Mouse (Mus musculus): ENCODE data around the gene Wdr20. TPM values are rescaled to one million over a fixed set of nuclear protein-coding genes. Genes with fewer than 3 reads are reported as not detected.

Wdr20 gene
- total and polyA plus RNA-seq, 2 experiments from 2014 or later = 12.1 to 36.9 TPM

DNA sequence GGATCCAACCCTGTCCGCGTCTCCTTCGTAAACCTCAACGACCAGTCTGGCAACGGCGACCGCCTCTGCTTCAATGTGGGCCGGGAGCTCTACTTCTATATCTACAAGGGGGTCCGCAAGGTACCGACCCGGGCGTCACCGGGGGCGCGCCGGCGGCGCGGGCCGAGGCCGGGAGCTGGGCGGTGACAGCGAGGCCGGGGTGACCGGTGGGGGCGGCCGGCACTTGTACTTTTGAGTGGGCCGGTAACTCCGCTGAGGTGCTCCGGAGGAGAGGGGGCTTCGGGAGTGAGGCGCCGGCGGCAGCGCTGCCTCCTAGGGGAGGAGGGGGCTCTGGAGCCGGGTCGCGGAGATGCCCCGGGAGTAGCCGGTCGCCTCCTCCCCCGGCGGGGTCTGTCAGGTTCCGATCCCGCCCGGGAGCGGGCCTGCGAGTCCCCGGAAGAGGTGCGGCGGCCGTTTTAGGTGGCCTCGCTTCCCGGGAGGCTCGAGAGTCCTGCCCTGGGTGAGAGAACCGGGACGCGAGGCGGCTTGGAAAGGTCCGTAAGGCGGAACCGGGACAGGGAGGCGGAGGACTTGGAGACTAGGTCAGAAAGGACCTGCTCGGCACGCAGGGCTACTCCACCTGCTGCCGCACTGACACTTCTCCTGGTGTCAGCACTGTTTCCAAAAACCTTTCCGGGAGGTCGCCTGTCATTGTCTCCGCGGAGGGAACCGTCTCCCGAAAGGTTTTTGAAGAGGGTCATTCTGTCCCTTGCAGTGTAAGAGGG, 596 bp downstream of the Wdr20 start:
- peak overlapping the region; percentile 79 for H3K4me3 ChIP-seq (ENCODE audit: low read depth, low read length)
- TF ChIP-seq EP300 (IDR thresholded peaks at IDR 0.05; ENCODE audit: low read depth) (no peak), CTCF (IDR thresholded peaks at IDR 0.05; ENCODE audit: low read depth) (no peak)
- no peaks in the 10 kb centered on the region for H3K36me3 ChIP-seq (replicated peaks; ENCODE audit: control insufficient read depth, insufficient read depth, low read length)
- DNase-seq (ENCODE audit: low spot score) = no peak
- H3K27ac ChIP-seq (ENCODE audit: low read depth) = peak overlapping the region; percentile 70
- no peaks in the 10 kb centered on the region for H3K27me3 ChIP-seq (ENCODE audit: control insufficient read depth, insufficient read depth, low read length)
- no peaks in the 10 kb centered on the region for H3K9me3 ChIP-seq (replicated peaks; ENCODE audit: control insufficient read depth, low read length)
- peak; percentile 26 for ATAC-seq (ENCODE audit: insufficient read depth, low read depth)
- peak overlapping the region; percentile 89 for H3K4me2 ChIP-seq (ENCODE audit: low read depth, low read length)
- H3K4me1 ChIP-seq (ENCODE audit: control insufficient read depth, insufficient read depth) = peaks cover 8% of the 10 kb centered on the region
- H3K9ac ChIP-seq (replicated peaks; ENCODE audit: low read depth, low read length) = peak overlapping the region; percentile 86
- under 1% methylated on average over 70 of the region's 72 CpGs for WGBS

DNA sequence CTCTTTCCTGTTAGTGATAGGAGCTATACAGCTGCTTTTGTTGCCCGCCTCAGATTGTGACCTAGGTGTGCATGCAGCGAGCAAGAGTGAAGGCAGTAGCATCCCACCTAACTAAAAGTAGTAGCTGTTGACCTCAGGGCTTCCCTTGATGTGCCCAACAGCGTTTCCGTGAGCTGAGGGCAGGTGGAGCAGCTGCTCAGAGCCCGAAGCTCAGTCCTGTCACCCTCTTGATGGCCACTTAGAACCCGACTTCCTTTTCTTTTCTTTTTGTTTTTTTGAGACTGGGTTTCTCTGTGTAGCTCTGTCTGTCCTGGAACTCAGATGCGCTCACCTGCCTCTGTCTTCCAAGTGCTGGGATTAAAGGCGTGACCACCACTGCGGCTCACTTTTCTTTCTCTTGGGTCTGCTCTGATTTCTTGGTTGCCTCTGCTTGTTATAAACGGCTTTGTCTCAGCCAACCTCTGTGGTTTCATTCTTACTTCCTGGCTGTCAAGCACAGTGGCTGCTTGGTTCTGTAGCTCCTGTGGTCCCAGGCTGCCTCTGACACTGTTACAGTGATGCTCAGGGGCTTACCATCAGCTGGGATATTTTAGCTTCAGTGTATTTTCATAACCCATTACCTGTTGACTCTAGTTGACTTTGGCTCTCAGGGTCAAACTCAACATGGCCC, 13.2 kb downstream of the Wdr20 start:
- no peak overlapping the region for H3K4me3 ChIP-seq (ENCODE audit: low read depth, low read length)
- H3K9me3 ChIP-seq (replicated peaks; ENCODE audit: control insufficient read depth, low read length) = no peaks in the 10 kb centered on the region
- H3K9ac ChIP-seq (replicated peaks; ENCODE audit: low read depth, low read length) = no peak overlapping the region
- TF ChIP-seq CTCF (IDR thresholded peaks at IDR 0.05; ENCODE audit: low read depth) (no peak), EP300 (IDR thresholded peaks at IDR 0.05; ENCODE audit: low read depth) (no peak)
- peaks cover 3% of the 10 kb centered on the region; the same call in 1 of the 2 replicates for H3K4me1 ChIP-seq (ENCODE audit: control insufficient read depth, insufficient read depth)
- DNase-seq (ENCODE audit: low spot score) (no peak), ATAC-seq (ENCODE audit: insufficient read depth, low read depth) (no peak)
- WGBS = 75% methylated on average over 10 of the region's 10 CpGs
- no peak overlapping the region for H3K27ac ChIP-seq (ENCODE audit: low read depth)
- no peaks in the 10 kb centered on the region for H3K36me3 ChIP-seq (replicated peaks; ENCODE audit: control insufficient read depth, insufficient read depth, low read length)
- no peak overlapping the region for H3K4me2 ChIP-seq (ENCODE audit: low read depth, low read length)
- H3K27me3 ChIP-seq (ENCODE audit: control insufficient read depth, insufficient read depth, low read length) = no peaks in the 10 kb centered on the region

DNA sequence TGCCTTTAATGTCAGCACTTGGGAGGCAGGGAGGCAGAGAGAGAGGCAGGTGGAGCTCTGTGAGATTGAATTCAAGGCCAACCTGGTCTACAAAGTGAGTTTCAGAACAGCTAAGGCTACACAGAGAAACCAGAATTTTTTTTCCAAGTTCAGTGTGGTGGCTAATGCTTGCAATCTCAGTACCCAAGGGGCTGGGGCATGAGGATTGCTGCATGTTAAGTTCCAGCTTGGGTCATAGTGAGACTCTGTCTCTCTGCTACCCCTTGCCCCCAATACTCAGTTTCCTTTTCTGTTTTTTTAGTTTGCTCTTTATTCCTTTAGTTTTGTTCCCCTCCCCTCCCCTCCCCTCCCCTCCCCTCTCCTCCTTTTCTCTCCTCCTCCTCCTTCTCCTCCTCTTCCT, 15.0 kb downstream of the Wdr20 start:
- Histone ChIP-seq H3K9ac (replicated peaks; ENCODE audit: low read depth, low read length) (no peak overlapping the region), H3K4me2 (ENCODE audit: low read depth, low read length) (no peak overlapping the region), H3K27ac (ENCODE audit: low read depth) (no peak overlapping the region), H3K4me3 (ENCODE audit: low read depth, low read length) (no peak overlapping the region), H3K9me3 (replicated peaks; ENCODE audit: control insufficient read depth, low read length) (no peaks in the 10 kb centered on the region), H3K4me1 (ENCODE audit: control insufficient read depth, insufficient read depth) (peaks cover 6% of the 10 kb centered on the region; the same call in 1 of the 2 replicates), H3K27me3 (ENCODE audit: control insufficient read depth, insufficient read depth, low read length) (no peaks in the 10 kb centered on the region), H3K36me3 (replicated peaks; ENCODE audit: control insufficient read depth, insufficient read depth, low read length) (no peaks in the 10 kb centered on the region)
- no peak for ATAC-seq (ENCODE audit: insufficient read depth, low read depth)
- DNase-seq (ENCODE audit: low spot score) = no peak
- TF ChIP-seq EP300 (IDR thresholded peaks at IDR 0.05; ENCODE audit: low read depth) (no peak), CTCF (IDR thresholded peaks at IDR 0.05; ENCODE audit: low read depth) (no peak)

DNA sequence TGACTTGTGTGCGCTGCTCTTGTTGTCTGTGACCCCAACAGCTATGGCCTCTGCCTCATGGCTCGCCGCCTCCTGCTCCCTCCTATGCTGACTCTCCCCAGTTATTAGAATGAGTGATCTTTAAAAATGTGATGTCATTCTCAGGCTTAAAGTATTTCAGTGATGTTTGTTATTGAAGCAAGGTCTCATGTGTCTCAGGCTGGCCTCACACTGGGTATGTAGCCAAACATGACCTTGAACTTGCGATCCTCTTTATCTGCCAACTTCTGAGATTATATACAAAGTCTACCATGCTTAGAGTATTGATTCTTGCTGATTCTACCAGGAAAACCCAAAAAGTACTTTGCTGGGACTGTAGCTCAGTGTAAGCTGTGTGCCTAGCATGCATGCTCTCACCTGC, 16.2 kb downstream of the Wdr20 start:
- TF ChIP-seq CTCF (IDR thresholded peaks at IDR 0.05; ENCODE audit: low read depth) = no peak
- TF ChIP-seq EP300 (IDR thresholded peaks at IDR 0.05; ENCODE audit: low read depth) = no peak
- DNase-seq (ENCODE audit: low spot score) = no peak
- no peaks in the 10 kb centered on the region for H3K9me3 ChIP-seq (replicated peaks; ENCODE audit: control insufficient read depth, low read length)
- no peak overlapping the region for H3K4me2 ChIP-seq (ENCODE audit: low read depth, low read length)
- H3K27me3 ChIP-seq (ENCODE audit: control insufficient read depth, insufficient read depth, low read length) = no peaks in the 10 kb centered on the region
- peaks cover 6% of the 10 kb centered on the region; the same call in 1 of the 2 replicates for H3K4me1 ChIP-seq (ENCODE audit: control insufficient read depth, insufficient read depth)
- ATAC-seq (ENCODE audit: insufficient read depth, low read depth) = no peak
- H3K27ac ChIP-seq (ENCODE audit: low read depth) = no peak overlapping the region
- no peaks in the 10 kb centered on the region for H3K36me3 ChIP-seq (replicated peaks; ENCODE audit: control insufficient read depth, insufficient read depth, low read length)
- H3K9ac ChIP-seq (replicated peaks; ENCODE audit: low read depth, low read length) = no peak overlapping the region
- WGBS = 95% methylated on average over 4 of the region's 4 CpGs
- H3K4me3 ChIP-seq (ENCODE audit: low read depth, low read length) = no peak overlapping the region

DNA sequence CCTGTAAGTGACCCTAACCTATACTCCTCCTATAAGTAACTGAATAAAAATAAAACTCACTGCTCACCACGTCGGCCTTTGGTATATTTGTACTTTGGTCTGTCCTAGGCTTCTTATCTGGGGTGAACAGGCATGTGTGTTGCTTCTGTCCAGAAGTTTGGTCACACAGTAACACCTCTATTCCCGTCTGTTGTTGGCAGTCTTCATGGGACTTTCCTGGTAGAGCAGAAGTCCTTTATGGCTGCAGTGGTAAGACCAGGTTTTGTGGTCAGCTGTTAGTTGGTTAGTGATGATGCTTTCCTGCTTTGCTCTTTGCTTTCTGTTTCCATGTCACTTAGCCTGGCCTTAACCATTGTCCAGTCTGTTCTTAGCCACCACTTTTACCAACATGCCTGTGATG, 19.4 kb downstream of the Wdr20 start:
- Histone ChIP-seq H3K4me2 (ENCODE audit: low read depth, low read length) (no peak overlapping the region), H3K27me3 (ENCODE audit: control insufficient read depth, insufficient read depth, low read length) (no peaks in the 10 kb centered on the region), H3K9ac (replicated peaks; ENCODE audit: low read depth, low read length) (no peak overlapping the region), H3K27ac (ENCODE audit: low read depth) (peak overlapping the region; percentile 1), H3K9me3 (replicated peaks; ENCODE audit: control insufficient read depth, low read length) (no peaks in the 10 kb centered on the region), H3K4me3 (ENCODE audit: low read depth, low read length) (no peak overlapping the region), H3K4me1 (ENCODE audit: control insufficient read depth, insufficient read depth) (0 out of 2 replicates have a peak, but pooled peaks cover 4% of the 10 kb centered on the region), H3K36me3 (replicated peaks; ENCODE audit: control insufficient read depth, insufficient read depth, low read length) (no peaks in the 10 kb centered on the region)
- no peak for DNase-seq (ENCODE audit: low spot score)
- 33% methylated on average over 3 of the region's 3 CpGs for WGBS
- no peak for TF ChIP-seq EP300 (IDR thresholded peaks at IDR 0.05; ENCODE audit: low read depth)
- TF ChIP-seq CTCF (IDR thresholded peaks at IDR 0.05; ENCODE audit: low read depth) = no peak
- ATAC-seq (ENCODE audit: insufficient read depth, low read depth) = no peak

All from heart, postnatal 0 days (tissue).